29 mouse cellular contexts compared by ENCODE assay signal in genomic region chr8:104294396-104294795, GRCm38 (mm10). TPM values are rescaled to one million over a fixed set of nuclear protein-coding genes. Genes with fewer than 3 reads are reported as not detected.
"Had no signal": no experiment of that assay in that cellular context is flagged by ENCODE, and none has a peak within 500 bp of the region (broad histone marks: within the 10 kb centered on the region; RNA-seq: fewer than 3 reads in every experiment).

No protein-coding gene starts in this region.

- H3K36me3 ChIP-seq: heart, embryonic 10.5 days; heart, embryonic 12.5 days; hindbrain, embryonic 10.5 days; hindbrain, embryonic 12.5 days; intestine, embryonic 15.5 days; limb, embryonic 10.5 days; limb, embryonic 12.5 days; liver, embryonic 13.5 days; liver, embryonic 15.5 days had no signal

- H3K4me1 ChIP-seq: heart, embryonic 10.5 days; heart, embryonic 12.5 days; hindbrain, embryonic 10.5 days; hindbrain, embryonic 12.5 days; intestine, embryonic 15.5 days; limb, embryonic 10.5 days; limb, embryonic 12.5 days; liver, embryonic 15.5 days had no signal

- H3K27ac ChIP-seq: gastrocnemius, adult 2 months; heart, embryonic 10.5 days; hindbrain, embryonic 10.5 days; hindbrain, embryonic 12.5 days; hindbrain, embryonic 14.5 days; intestine, embryonic 15.5 days; kidney, postnatal 0 days; layer of hippocampus, adult 2 months; left cerebral cortex, adult 2 months; limb, embryonic 10.5 days; limb, embryonic 12.5 days; liver, embryonic 13.5 days; liver, embryonic 15.5 days had no signal

- H3K27me3 ChIP-seq: heart, embryonic 12.5 days; hindbrain, embryonic 12.5 days; intestine, embryonic 15.5 days; limb, embryonic 12.5 days; liver, embryonic 13.5 days; liver, embryonic 15.5 days had no signal

- ATAC-seq: forebrain, embryonic 16.5 days; hindbrain, embryonic 16.5 days; inflammation-experienced regulatory T-cells, adult 6 months; intestine, embryonic 15.5 days; intestine, postnatal 0 days; liver, postnatal 0 days had no signal

- H3K4me3 ChIP-seq: gastrocnemius, adult 2 months; heart, embryonic 10.5 days; heart, embryonic 12.5 days; hindbrain, embryonic 10.5 days; hindbrain, embryonic 12.5 days; intestine, embryonic 15.5 days; layer of hippocampus, adult 2 months; left cerebral cortex, adult 2 months; limb, embryonic 10.5 days; limb, embryonic 12.5 days; liver, embryonic 13.5 days; liver, embryonic 15.5 days had no signal

- H3K9ac ChIP-seq: heart, embryonic 12.5 days; hindbrain, embryonic 12.5 days; hindbrain, embryonic 14.5 days; intestine, embryonic 15.5 days; limb, embryonic 12.5 days; liver, embryonic 13.5 days; liver, embryonic 15.5 days; liver, postnatal 0 days had no signal

- DNase-seq: gastrocnemius, adult 2 months; gastrocnemius, postnatal 10 days; gastrocnemius, postnatal 25 days; heart, adult 18-20 months; heart, postnatal 10 days; heart, postnatal 4 days; liver, embryonic 13.5 days; liver, postnatal 0 days had no signal

- H3K9me3 ChIP-seq: heart, embryonic 10.5 days; heart, embryonic 12.5 days; hindbrain, embryonic 10.5 days; hindbrain, embryonic 12.5 days; intestine, embryonic 15.5 days; limb, embryonic 10.5 days; limb, embryonic 12.5 days; liver, embryonic 13.5 days; liver, embryonic 15.5 days had no signal

- H3K4me2 ChIP-seq: heart, embryonic 12.5 days; hindbrain, embryonic 12.5 days; hindbrain, embryonic 14.5 days; intestine, embryonic 15.5 days; limb, embryonic 12.5 days; liver, embryonic 11.5 days; liver, embryonic 13.5 days; liver, embryonic 15.5 days had no signal

RNA-seq across cellular contexts. Expression of gene Cmtm2a, which starts 1.4 kb away (rescaled TPM):
- polyA plus RNA-seq: forebrain, embryonic 16.5 days; frontal cortex, adult 2 months; heart, embryonic 10.5 days; heart, embryonic 12.5 days; heart, embryonic 14.5 days; heart, embryonic 16.5 days; hindbrain, embryonic 10.5 days; hindbrain, embryonic 12.5 days; hindbrain, embryonic 14.5 days; hindbrain, embryonic 16.5 days; inflammation-experienced regulatory T-cells, adult 6 months; intestine, embryonic 15.5 days; intestine, postnatal 0 days; kidney, postnatal 0 days; limb, embryonic 10.5 days; limb, embryonic 12.5 days; limb, embryonic 14.5 days; liver, embryonic 11.5 days; liver, embryonic 13.5 days; liver, embryonic 15.5 days; liver, postnatal 0 days had no signal

RNA-seq across cellular contexts. Expression of gene Gm45711, which starts 15.5 kb away (rescaled TPM):
- polyA plus RNA-seq: forebrain, embryonic 16.5 days; frontal cortex, adult 2 months; heart, embryonic 10.5 days; heart, embryonic 12.5 days; heart, embryonic 14.5 days; heart, embryonic 16.5 days; hindbrain, embryonic 10.5 days; hindbrain, embryonic 12.5 days; hindbrain, embryonic 14.5 days; hindbrain, embryonic 16.5 days; inflammation-experienced regulatory T-cells, adult 6 months; intestine, embryonic 15.5 days; intestine, postnatal 0 days; kidney, postnatal 0 days; limb, embryonic 10.5 days; limb, embryonic 12.5 days; limb, embryonic 14.5 days; liver, embryonic 11.5 days; liver, embryonic 13.5 days; liver, embryonic 15.5 days; liver, postnatal 0 days had no signal

RNA-seq across cellular contexts. Expression of gene Cmtm1, which starts 15.5 kb away (rescaled TPM):
- polyA plus RNA-seq: forebrain, embryonic 16.5 days; frontal cortex, adult 2 months; heart, embryonic 10.5 days; heart, embryonic 12.5 days; heart, embryonic 14.5 days; heart, embryonic 16.5 days; hindbrain, embryonic 10.5 days; hindbrain, embryonic 12.5 days; hindbrain, embryonic 14.5 days; hindbrain, embryonic 16.5 days; inflammation-experienced regulatory T-cells, adult 6 months; intestine, embryonic 15.5 days; intestine, postnatal 0 days; kidney, postnatal 0 days; limb, embryonic 10.5 days; limb, embryonic 12.5 days; limb, embryonic 14.5 days; liver, embryonic 11.5 days; liver, embryonic 13.5 days; liver, embryonic 15.5 days; liver, postnatal 0 days had no signal

RNA-seq across cellular contexts. Expression of gene Gm11020, which starts 27.0 kb away (rescaled TPM):
- polyA plus RNA-seq: forebrain, embryonic 16.5 days; frontal cortex, adult 2 months; heart, embryonic 10.5 days; heart, embryonic 12.5 days; heart, embryonic 14.5 days; heart, embryonic 16.5 days; hindbrain, embryonic 10.5 days; hindbrain, embryonic 12.5 days; hindbrain, embryonic 14.5 days; hindbrain, embryonic 16.5 days; inflammation-experienced regulatory T-cells, adult 6 months; intestine, embryonic 15.5 days; intestine, postnatal 0 days; kidney, postnatal 0 days; limb, embryonic 10.5 days; limb, embryonic 12.5 days; limb, embryonic 14.5 days; liver, embryonic 11.5 days; liver, embryonic 13.5 days; liver, embryonic 15.5 days; liver, postnatal 0 days had no signal

RNA-seq across cellular contexts. Expression of gene Cmtm2b, which starts 27.6 kb away (rescaled TPM):
- polyA plus RNA-seq: forebrain, embryonic 16.5 days; frontal cortex, adult 2 months; heart, embryonic 10.5 days; heart, embryonic 12.5 days; heart, embryonic 14.5 days; heart, embryonic 16.5 days; hindbrain, embryonic 10.5 days; hindbrain, embryonic 12.5 days; hindbrain, embryonic 14.5 days; hindbrain, embryonic 16.5 days; inflammation-experienced regulatory T-cells, adult 6 months; intestine, embryonic 15.5 days; intestine, postnatal 0 days; kidney, postnatal 0 days; limb, embryonic 10.5 days; limb, embryonic 12.5 days; limb, embryonic 14.5 days; liver, embryonic 11.5 days; liver, embryonic 13.5 days; liver, embryonic 15.5 days; liver, postnatal 0 days had no signal
